7 mouse cellular contexts compared by ENCODE assay signal in the genomic region with DNA sequence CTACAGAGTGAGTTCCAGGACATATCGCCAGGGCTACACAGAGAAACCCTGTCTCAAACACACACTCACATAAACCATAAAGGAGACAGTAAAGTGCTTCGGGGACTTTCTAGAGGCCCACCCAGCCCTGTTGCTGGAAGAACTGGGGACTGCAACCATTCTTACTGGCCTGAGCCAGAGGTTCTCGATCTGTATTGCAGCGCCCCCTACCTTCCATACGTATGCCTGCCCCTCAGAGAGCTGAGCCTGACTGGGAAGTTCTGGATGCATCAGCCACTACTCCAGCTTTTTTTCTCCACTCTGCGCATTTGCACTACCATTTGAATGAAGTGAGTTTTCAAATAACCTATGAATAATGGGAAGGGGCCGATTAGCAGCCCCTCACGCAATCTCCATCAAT. TPM values are rescaled to one million over a fixed set of nuclear protein-coding genes. Genes with fewer than 3 reads are reported as not detected.
A peak's percentile ranks its signal among the peaks of the same experiment; 100 is the strongest.
DNase-seq lines count a peak whose midpoint lies in the region; ATAC-seq and TF ChIP-seq lines count a peak whose summit lies in the region.

No protein-coding gene starts in this region.

- H3K27me3 ChIP-seq in Patski, result no peaks in the 10 kb centered on the region

- ATAC-seq in Patski, result no peak
- peak; percentile 73; the same call in 1 of the 2 replicates for ATAC-seq in erythroblast, adult 5-6 weeks (replicated peaks; ENCODE audit: low FRiP score, poor library complexity, severe bottlenecking)

- DNase-seq in layer of hippocampus, adult 2 months (ENCODE audit: low spot score in 2 of 2), result no peak
- no peak for DNase-seq in layer of hippocampus, adult 9-10 months (ENCODE audit: low spot score)
- DNase-seq in Patski (ENCODE audit: low read depth, low spot score), result no peak
- DNase-seq in natural killer cell, adult 2 months (ENCODE audit: low spot score in 2 of 2), result peak; percentile 51 to 56
- no peak for DNase-seq in frontal cortex, postnatal 10 days (ENCODE audit: low spot score in 2 of 2)
- DNase-seq in urinary bladder, postnatal 25 days (ENCODE audit: low spot score), result no peak

- in situ Hi-C loops in Patski (cut with MboI; ENCODE audit: low pct_unique_long_range_greater_than_20kb), result no loop called here

- TF ChIP-seq CTCF in layer of hippocampus, adult 2 months (conservative IDR thresholded peaks at IDR 0.05), result peak; percentile 68
- TF ChIP-seq CTCF in Patski (IDR thresholded peaks at IDR 0.05), result peak; percentile 65

- no peak overlapping the region for H3K4me3 ChIP-seq in layer of hippocampus, adult 2 months

- POLR2A ChIA-PET in Patski (lab: Charles Lee), result no interaction called here

- no peak overlapping the region for H3K27ac ChIP-seq in layer of hippocampus, adult 2 months

- CTCF ChIA-PET in Patski (lab: Charles Lee), result interaction anchor here (1.2 to 3.5 kb wide), 2 partner anchors 8 to 27 kb away, joined by 3 to 10 read pairs; no protein-coding TSS in a partner anchor

RNA-seq across cellular contexts. Expression of a gene that starts 13.2 kb away (rescaled TPM):
- total RNA-seq in layer of hippocampus, adult 2 months (2021), result 10 to 100 TPM; 20.8 to 24.1 TPM
- 57.8 TPM for polyA plus RNA-seq in Patski (2021)
- 7.1 and 52.7 TPM in 2 replicates for total RNA-seq in erythroblast, adult 5-6 weeks (2015; ENCODE audit: low replicate concordance)
- total RNA-seq in erythroblast, adult 5-6 weeks (2017; ENCODE audit: low replicate concordance), result 0.77 and 7.7 TPM in 2 replicates

RNA-seq across cellular contexts. Expression of a gene that starts 17.5 kb away (rescaled TPM):
- 1 to 10 TPM; 1.3 to 4.9 TPM for total RNA-seq in layer of hippocampus, adult 2 months (2021)
- 17.0 TPM for polyA plus RNA-seq in Patski (2021)
- total RNA-seq in erythroblast, adult 5-6 weeks (2015; ENCODE audit: low replicate concordance), result 9.0 TPM in 1 of 2 replicates, not detected in the other
- total RNA-seq in erythroblast, adult 5-6 weeks (2017; ENCODE audit: low replicate concordance), result not detected in 2 replicates

RNA-seq across cellular contexts. Expression of a gene that starts 22.3 kb away (rescaled TPM):
- 10 to 100 TPM in 1 of 2 experiments, 1 to 10 TPM in 1; 9.9 to 11.3 TPM for total RNA-seq in layer of hippocampus, adult 2 months (2021)
- 17.2 TPM for polyA plus RNA-seq in Patski (2021)
- 6.1 and 6.5 TPM in 2 replicates for total RNA-seq in erythroblast, adult 5-6 weeks (2015; ENCODE audit: low replicate concordance)
- total RNA-seq in erythroblast, adult 5-6 weeks (2017; ENCODE audit: low replicate concordance), result 1.9 and 3.1 TPM in 2 replicates

RNA-seq across cellular contexts. Expression of a gene that starts 28.2 kb away (rescaled TPM):
- total RNA-seq in layer of hippocampus, adult 2 months (2021), result 10 to 100 TPM; 36.4 to 38.2 TPM
- polyA plus RNA-seq in Patski (2021), result 10.0 TPM
- total RNA-seq in erythroblast, adult 5-6 weeks (2015; ENCODE audit: low replicate concordance), result 3.3 TPM in 1 of 2 replicates, not detected in the other
- not detected in 2 replicates for total RNA-seq in erythroblast, adult 5-6 weeks (2017; ENCODE audit: low replicate concordance)

RNA-seq across cellular contexts. Expression of a gene that starts 34.6 kb away (rescaled TPM):
- 10 to 100 TPM; 67.7 to 69.7 TPM for total RNA-seq in layer of hippocampus, adult 2 months (2021)
- 17.1 TPM for polyA plus RNA-seq in Patski (2021)
- total RNA-seq in erythroblast, adult 5-6 weeks (2015; ENCODE audit: low replicate concordance), result 0.58 and 5.0 TPM in 2 replicates
- 0.60 and 1.3 TPM in 2 replicates for total RNA-seq in erythroblast, adult 5-6 weeks (2017; ENCODE audit: low replicate concordance)

Comparison
In these comparisons a context has a peak if more than half of its experiments do, and no peak if none do; other contexts are left out.
1. DNase-seq: peak in natural killer cell, adult 2 months (2 of 2); none in layer of hippocampus, adult 2 months (0 of 2), layer of hippocampus, adult 9-10 months (single experiment), Patski (single experiment), frontal cortex, postnatal 10 days (0 of 2) and urinary bladder, postnatal 25 days (single experiment).